Mouse (Mus musculus): ENCODE measurements around the gene 1700025G04Rik.

DNA sequence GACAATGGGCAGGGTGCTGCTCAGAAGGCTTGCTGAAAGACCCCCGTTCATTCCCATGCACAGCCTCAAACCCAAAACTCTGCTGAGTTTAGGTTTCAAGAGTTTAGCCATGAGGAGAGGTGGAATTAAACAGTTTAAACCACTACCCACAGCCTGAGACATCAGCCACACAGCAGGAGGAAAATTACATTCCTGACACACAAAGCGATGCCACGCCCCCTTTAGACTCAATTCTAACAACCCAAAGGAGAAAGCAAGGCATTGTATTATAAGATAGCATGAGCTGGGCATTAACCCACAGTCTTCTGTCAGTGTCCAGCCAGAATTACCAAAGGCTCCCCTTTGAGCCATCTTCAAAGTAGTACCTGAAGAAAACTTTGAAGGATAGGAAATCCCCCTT lies 3.0 kb downstream of the 1700025G04Rik start:
- no peak for TF ChIP-seq CTCF (IDR thresholded peaks at IDR 0.05; ENCODE audit: low read depth, low read length)
- no peak for TF ChIP-seq TAL1 (conservative IDR thresholded peaks at IDR 0.05; ENCODE audit: low read depth, low read length)
- TF ChIP-seq GATA1 (IDR thresholded peaks at IDR 0.05; ENCODE audit: borderline replicate concordance, low read length) = no peak
- TF ChIP-seq POLR2AphosphoS5 (IDR thresholded peaks at IDR 0.05; ENCODE audit: insufficient replicate concordance, low read depth, low read length) = no peak

Measured in G1E (cell line).